Mouse (Mus musculus): ENCODE measurements around the gene Gm49322.
"Not testable (repeated sequence)": the region's sequence is repeated elsewhere in the genome, so short reads cannot be mapped to it uniquely, and the experiment has no call there.

Gene Gm49322

DNA sequence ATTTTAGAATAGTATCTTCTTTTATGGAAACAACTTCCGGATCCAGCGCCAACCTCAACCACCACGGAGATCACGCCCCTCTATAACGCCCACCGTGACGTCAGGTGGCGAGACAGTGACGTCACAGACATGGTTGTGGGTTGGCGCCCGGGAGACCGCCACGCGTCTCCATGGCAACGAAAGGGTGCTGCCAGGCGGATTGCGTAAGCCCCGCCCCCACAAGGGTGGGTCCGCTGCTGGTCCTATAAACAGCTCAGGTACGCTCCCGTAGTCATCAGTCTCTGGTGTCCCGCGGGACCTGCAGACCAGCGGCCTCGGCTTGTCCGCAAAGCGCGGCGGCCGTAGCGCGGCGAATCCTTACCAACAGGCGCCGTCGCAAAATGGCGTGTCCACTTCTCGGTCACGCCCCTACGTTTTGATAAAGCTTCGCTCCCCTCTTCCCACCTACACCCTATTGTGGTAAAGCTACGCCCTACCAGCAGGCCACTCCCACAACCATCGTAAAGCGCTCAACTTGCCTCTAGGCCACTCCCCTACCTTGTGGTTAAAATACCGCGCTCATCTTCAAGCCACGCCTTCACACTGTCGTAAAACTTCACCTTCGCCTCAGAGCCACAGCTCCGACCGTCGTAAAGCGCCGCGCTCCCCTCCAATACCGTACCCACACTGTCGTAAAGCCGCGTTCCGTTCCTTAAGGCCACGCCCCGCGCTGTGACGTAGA is 16.3 kb downstream of the Gm49322 start:
- Histone ChIP-seq H3K4me3 (replicated peaks; ENCODE audit: low read length) (peak overlapping the region; percentile 95), H3K36me3 (ENCODE audit: insufficient read depth, low read length) (peaks cover 33% of the 10 kb centered on the region), H3K27me3 (ENCODE audit: insufficient read depth, low read length) (no peaks in the 10 kb centered on the region), H3K4me1 (replicated peaks; ENCODE audit: low read depth, low read length) (peaks cover 74% of the 10 kb centered on the region), H3K9me3 (ENCODE audit: low read length) (no peaks in the 10 kb centered on the region)
- TF ChIP-seq POU5F1 (IDR thresholded peaks at IDR 0.05; ENCODE audit: borderline replicate concordance, low read length): no peak
- no peak for TF ChIP-seq NANOG (IDR thresholded peaks at IDR 0.05; ENCODE audit: borderline replicate concordance, low read length)
- TF ChIP-seq CTCF (conservative IDR thresholded peaks at IDR 0.05; ENCODE audit: low read length): no peak

DNA sequence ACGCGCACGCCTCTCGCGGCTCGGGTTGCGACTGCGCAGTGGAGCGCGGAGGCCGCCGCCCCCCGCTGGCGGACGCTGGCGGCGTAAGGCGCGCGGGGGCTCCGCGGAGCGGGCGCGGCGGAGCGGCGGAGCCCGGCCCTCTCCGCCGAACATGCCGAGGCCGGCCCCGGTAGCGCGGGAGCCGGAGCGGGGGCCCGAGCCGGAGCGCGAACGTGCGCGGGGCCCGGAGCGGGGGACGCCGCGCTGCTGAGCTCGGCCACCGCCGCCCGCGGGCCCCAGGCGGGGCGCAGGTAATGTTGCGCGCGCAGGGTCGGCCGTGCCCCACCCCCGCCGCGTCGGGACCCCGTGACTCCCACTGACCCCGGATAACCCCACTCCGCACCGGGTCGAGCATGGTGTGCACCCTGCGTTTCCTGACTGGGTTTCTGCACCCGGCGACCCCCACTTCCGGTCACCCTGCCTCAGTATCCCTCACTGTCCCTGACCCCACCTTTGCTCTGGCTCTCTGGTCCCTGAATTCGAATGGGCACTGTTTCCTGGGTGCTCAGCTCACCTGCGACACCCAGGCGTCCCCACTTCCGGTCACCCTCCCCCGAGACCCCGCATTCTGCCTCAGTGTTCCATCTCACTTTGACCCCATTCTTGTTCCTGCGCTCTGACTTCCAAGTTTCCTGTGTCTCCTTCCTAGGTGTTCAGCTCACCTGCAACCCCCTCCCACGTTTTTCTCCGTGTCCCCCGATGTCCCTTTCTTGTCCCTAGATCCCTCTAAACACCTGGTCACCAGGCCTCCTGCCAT is 17.0 kb downstream of the Gm49322 start, which contains the start of gene Csnk1g2:
Csnk1g2 (plus strand) TSS at position 178 of the 796 bp plus-strand sequence.
- TF ChIP-seq POU5F1 (IDR thresholded peaks at IDR 0.05; ENCODE audit: borderline replicate concordance, low read length) (no peak), CTCF (conservative IDR thresholded peaks at IDR 0.05; ENCODE audit: low read length) (no peak), NANOG (IDR thresholded peaks at IDR 0.05; ENCODE audit: borderline replicate concordance, low read length) (no peak)
- H3K36me3 ChIP-seq (ENCODE audit: insufficient read depth, low read length): peaks cover 39% of the 10 kb centered on the region
- H3K27me3 ChIP-seq (ENCODE audit: insufficient read depth, low read length): no peaks in the 10 kb centered on the region
- peak within 1 kb of the TSS; percentile 95 for H3K4me3 ChIP-seq (replicated peaks; ENCODE audit: low read length)
- H3K4me1 ChIP-seq (replicated peaks; ENCODE audit: low read depth, low read length): peaks cover 78% of the 10 kb centered on the region
- no peaks in the 10 kb centered on the region for H3K9me3 ChIP-seq (ENCODE audit: low read length)

DNA sequence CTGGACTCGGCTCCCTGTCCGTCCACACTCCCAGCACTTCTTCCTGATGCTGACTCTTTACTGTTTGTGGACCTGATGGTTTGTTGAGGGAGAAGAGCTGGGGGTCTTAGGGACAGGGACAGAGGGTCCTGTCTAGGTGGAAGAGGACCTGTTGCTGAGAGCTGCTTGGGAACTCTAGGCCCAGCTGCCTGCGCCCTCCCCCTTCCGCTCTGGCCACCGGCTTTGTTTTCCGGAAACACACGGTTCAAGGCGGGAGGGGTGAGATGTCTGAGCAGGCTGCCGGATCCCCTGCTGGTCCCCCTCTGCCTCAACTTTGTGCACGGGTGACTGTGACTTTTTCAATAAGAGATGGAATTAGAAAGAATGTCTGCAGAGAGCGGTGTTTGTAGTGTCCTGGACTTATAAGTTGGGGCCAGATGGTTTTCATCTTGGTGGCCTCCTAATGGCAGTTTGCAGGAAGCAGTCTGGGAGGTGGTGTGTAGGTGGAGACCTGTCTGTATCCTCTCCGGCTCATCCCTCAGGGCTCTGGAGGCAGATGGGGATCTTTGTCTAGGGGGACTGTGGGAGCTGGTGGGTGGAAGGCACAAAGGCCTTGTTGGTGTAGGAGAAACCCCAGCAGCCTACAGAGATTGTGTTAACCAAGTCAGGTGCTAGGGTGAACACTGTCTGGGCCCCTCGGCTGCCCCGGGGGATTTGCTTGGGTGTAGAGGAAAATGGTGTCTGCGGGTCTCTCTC is 17.8 kb downstream of the Gm49322 start:
- Histone ChIP-seq H3K4me1 (replicated peaks; ENCODE audit: low read depth, low read length) (peaks cover 80% of the 10 kb centered on the region), H3K27me3 (ENCODE audit: insufficient read depth, low read length) (no peaks in the 10 kb centered on the region), H3K4me3 (replicated peaks; ENCODE audit: low read length) (peak overlapping the region; percentile 95), H3K9me3 (ENCODE audit: low read length) (no peaks in the 10 kb centered on the region), H3K36me3 (ENCODE audit: insufficient read depth, low read length) (peaks cover 46% of the 10 kb centered on the region)
- TF ChIP-seq CTCF (conservative IDR thresholded peaks at IDR 0.05; ENCODE audit: low read length) (no peak), NANOG (IDR thresholded peaks at IDR 0.05; ENCODE audit: borderline replicate concordance, low read length) (no peak), POU5F1 (IDR thresholded peaks at IDR 0.05; ENCODE audit: borderline replicate concordance, low read length) (no peak)

DNA sequence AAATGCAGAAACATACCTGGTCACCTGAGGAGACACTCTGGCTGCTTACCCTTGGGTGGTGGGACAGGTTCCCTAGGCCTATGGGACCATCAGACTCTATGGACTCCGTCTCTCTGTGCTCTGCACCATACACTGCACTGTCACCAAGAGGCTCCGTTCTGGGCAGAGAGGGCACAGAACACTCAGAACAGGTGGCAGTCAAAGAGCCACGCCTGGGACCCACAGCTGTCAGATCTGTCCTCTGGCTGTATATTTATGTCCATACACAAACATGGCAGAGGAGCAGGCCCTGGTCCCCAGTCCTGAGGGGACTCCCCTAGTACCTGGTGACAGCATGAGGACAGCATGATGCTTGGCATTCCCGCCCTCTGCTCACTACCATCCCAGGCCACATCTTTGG is 19.9 kb downstream of the Gm49322 start:
- Histone ChIP-seq H3K4me3 (replicated peaks; ENCODE audit: low read length) (no peak overlapping the region), H3K27me3 (ENCODE audit: insufficient read depth, low read length) (no peaks in the 10 kb centered on the region)

DNA sequence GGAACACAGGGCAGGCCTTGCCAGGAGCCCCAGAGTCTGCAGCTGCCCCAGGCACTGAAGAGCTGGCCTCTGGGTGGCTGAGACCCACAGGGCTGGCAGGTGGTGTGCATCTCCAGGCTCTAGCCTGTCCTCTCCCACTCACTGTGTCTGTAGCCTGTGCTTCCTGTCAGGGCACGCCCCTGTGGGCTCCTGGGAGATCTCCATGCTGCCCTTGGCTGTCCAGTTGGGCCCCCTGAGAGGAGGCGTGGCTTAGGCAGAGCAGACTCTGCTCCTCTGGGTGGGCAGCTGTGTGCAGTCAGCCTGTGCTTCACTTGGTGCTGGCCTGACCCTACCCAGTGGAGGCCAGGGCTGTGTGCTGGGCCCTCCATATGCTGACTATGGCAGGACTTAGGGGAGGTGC is 21.9 kb downstream of the Gm49322 start:
- TF ChIP-seq NANOG (IDR thresholded peaks at IDR 0.05; ENCODE audit: borderline replicate concordance, low read length): no peak
- TF ChIP-seq CTCF (conservative IDR thresholded peaks at IDR 0.05; ENCODE audit: low read length): no peak
- TF ChIP-seq POU5F1 (IDR thresholded peaks at IDR 0.05; ENCODE audit: borderline replicate concordance, low read length): no peak

More for the DNA sequence above, 19.9 kb downstream of the Gm49322 start:
- TF ChIP-seq NANOG (IDR thresholded peaks at IDR 0.05; ENCODE audit: borderline replicate concordance, low read length) (no peak), POU5F1 (IDR thresholded peaks at IDR 0.05; ENCODE audit: borderline replicate concordance, low read length) (no peak), CTCF (conservative IDR thresholded peaks at IDR 0.05; ENCODE audit: low read length) (no peak)
- peaks cover 85% of the 10 kb centered on the region for H3K4me1 ChIP-seq (replicated peaks; ENCODE audit: low read depth, low read length)
- H3K36me3 ChIP-seq (ENCODE audit: insufficient read depth, low read length): peaks cover 68% of the 10 kb centered on the region
- H3K9me3 ChIP-seq (ENCODE audit: low read length): no peaks in the 10 kb centered on the region

DNA sequence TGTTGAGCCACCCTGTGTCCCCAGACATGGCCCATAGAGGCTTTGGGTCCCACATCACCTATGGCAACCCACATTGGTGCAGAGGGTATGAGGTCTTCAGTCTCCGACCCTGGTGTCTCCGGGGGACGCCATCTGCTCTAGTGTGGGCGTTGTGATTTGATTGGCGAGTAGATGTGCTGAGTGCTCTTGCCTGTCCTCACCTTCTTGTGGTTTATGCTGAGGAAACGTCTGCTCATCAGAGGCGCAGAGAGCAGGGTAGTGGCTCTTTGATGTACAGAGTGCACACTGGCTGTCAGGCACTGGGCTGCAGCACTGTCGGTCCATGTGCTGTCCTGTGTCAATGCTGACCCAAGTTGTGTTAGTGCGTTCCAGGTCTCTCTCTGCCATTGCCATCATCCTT is 23.1 kb downstream of the Gm49322 start:
- Histone ChIP-seq H3K27me3 (ENCODE audit: insufficient read depth, low read length) (no peaks in the 10 kb centered on the region), H3K36me3 (ENCODE audit: insufficient read depth, low read length) (peaks cover 97% of the 10 kb centered on the region), H3K4me3 (replicated peaks; ENCODE audit: low read length) (no peak overlapping the region), H3K9me3 (ENCODE audit: low read length) (no peaks in the 10 kb centered on the region), H3K4me1 (replicated peaks; ENCODE audit: low read depth, low read length) (peaks cover 88% of the 10 kb centered on the region)
- TF ChIP-seq NANOG (IDR thresholded peaks at IDR 0.05; ENCODE audit: borderline replicate concordance, low read length) (no peak), POU5F1 (IDR thresholded peaks at IDR 0.05; ENCODE audit: borderline replicate concordance, low read length) (no peak), CTCF (conservative IDR thresholded peaks at IDR 0.05; ENCODE audit: low read length) (no peak)

More for the DNA sequence above, 21.9 kb downstream of the Gm49322 start:
- Histone ChIP-seq H3K27me3 (ENCODE audit: insufficient read depth, low read length) (no peaks in the 10 kb centered on the region), H3K9me3 (ENCODE audit: low read length) (no peaks in the 10 kb centered on the region), H3K36me3 (ENCODE audit: insufficient read depth, low read length) (peaks cover 87% of the 10 kb centered on the region), H3K4me1 (replicated peaks; ENCODE audit: low read depth, low read length) (peaks cover 93% of the 10 kb centered on the region), H3K4me3 (replicated peaks; ENCODE audit: low read length) (no peak overlapping the region)

DNA sequence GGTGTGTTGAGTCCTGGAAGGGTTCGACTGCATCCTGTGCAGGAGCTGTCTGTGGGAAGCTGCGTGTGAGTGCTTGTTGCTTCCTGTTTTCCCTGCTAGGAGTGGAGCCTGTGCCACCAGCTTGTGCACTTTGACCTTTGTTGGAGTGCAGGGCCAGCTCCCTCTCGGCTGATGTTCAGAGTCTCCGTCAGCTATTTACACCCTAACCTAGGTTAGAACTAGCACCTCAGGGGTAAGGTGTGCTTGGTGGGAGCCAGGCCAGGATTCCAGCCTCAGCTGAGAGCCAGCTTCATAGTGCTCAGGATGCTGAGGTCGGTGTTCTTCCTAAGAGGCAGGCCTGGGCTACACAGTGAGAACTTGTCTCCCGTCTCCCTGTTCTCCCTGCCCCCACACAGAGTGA is 29.5 kb downstream of the Gm49322 start:
- H3K9me3 ChIP-seq (ENCODE audit: low read length): no peaks in the 10 kb centered on the region
- peaks cover 98% of the 10 kb centered on the region for H3K36me3 ChIP-seq (ENCODE audit: insufficient read depth, low read length)
- no peaks in the 10 kb centered on the region for H3K27me3 ChIP-seq (ENCODE audit: insufficient read depth, low read length)
- no peak overlapping the region for H3K4me3 ChIP-seq (replicated peaks; ENCODE audit: low read length)
- peaks cover 88% of the 10 kb centered on the region for H3K4me1 ChIP-seq (replicated peaks; ENCODE audit: low read depth, low read length)
- TF ChIP-seq CTCF (conservative IDR thresholded peaks at IDR 0.05; ENCODE audit: low read length) (no peak), NANOG (IDR thresholded peaks at IDR 0.05; ENCODE audit: borderline replicate concordance, low read length) (no peak)

DNA sequence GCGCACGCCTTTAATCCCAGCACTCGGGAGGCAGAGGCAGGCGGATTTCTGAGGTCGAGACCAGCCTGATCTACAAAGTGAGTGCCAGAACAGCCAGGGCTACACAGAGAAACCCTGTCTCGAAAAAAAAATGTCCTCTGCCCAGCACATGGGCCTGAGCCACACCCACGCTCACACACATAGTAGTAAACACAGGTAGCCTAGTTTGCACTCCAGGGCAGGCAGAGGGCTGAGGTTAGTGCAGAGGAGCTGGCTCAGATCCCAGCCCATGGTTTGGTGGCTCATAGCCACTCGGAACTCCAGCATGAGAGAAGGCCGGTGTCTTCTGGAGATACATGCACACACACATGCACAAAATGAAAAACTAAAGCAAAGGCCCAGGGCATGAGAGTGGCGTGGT is 41.1 kb downstream of the Gm49322 start:
- Histone ChIP-seq H3K27me3 (ENCODE audit: insufficient read depth, low read length) (no peaks in the 10 kb centered on the region), H3K4me1 (replicated peaks; ENCODE audit: low read depth, low read length) (peaks cover 81% of the 10 kb centered on the region), H3K36me3 (ENCODE audit: insufficient read depth, low read length) (peaks cover 95% of the 10 kb centered on the region), H3K9me3 (ENCODE audit: low read length) (no peaks in the 10 kb centered on the region), H3K4me3 (replicated peaks; ENCODE audit: low read length) (no peak overlapping the region)
- no peak for TF ChIP-seq NANOG (IDR thresholded peaks at IDR 0.05; ENCODE audit: borderline replicate concordance, low read length)
- no peak for TF ChIP-seq POU5F1 (IDR thresholded peaks at IDR 0.05; ENCODE audit: borderline replicate concordance, low read length)
- TF ChIP-seq CTCF (conservative IDR thresholded peaks at IDR 0.05; ENCODE audit: low read length): no peak

DNA sequence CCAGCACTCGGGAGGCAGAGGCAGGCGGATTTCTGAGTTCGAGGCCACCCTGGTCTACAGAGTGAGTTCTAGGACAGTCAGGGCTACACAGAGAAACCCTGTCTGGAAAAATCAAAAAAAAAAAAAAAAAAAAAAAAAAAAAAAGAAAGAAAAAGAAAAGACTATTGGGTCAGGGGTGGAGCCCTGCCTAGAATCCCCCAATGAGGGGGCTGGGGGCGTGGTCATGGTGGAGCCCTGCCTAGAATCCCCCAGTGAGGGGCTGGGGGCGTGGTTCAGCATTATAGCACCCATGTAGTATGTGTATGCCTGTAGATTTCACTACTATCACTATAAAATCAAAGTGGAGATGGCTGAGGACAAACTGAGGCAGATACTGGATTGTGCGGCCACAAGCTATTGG is 44.1 kb downstream of the Gm49322 start:
- Histone ChIP-seq H3K4me1 (replicated peaks; ENCODE audit: low read depth, low read length) (peaks cover 83% of the 10 kb centered on the region), H3K36me3 (ENCODE audit: insufficient read depth, low read length) (peaks cover 91% of the 10 kb centered on the region)
- not testable (repeated sequence) for H3K9me3 ChIP-seq (ENCODE audit: low read length); H3K4me3 ChIP-seq (replicated peaks; ENCODE audit: low read length); H3K27me3 ChIP-seq (ENCODE audit: insufficient read depth, low read length)
